Mouse (Mus musculus): ENCODE measurements at regions not wholly inside any gene's neighbourhood (a gene's known extent, or its start where the extent isn't known, plus 50 kb on each side); places are given as distances from the start of the nearest gene placed in this dataset.

DNA sequence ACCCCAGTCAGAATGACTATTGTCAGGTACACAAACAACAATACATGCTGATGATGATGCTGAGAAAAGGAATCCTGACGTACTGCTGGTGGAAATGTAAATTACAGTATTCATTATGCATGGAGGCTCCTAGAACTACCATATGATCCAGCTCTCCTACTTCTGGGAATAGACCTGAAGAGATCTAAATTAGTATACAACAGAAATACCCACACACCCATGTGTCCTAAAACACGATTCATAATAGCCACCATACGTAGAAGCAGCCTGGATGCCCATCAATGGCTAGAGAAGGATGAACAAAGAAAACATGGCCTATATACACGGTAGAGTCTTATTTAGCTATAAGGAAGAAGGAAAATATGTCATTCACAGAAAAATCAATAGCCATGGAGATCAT, 82.3 kb upstream of the Ttc14 start:
- no peak for DNase-seq (ENCODE audit: low spot score in 2 of 2)

DNA sequence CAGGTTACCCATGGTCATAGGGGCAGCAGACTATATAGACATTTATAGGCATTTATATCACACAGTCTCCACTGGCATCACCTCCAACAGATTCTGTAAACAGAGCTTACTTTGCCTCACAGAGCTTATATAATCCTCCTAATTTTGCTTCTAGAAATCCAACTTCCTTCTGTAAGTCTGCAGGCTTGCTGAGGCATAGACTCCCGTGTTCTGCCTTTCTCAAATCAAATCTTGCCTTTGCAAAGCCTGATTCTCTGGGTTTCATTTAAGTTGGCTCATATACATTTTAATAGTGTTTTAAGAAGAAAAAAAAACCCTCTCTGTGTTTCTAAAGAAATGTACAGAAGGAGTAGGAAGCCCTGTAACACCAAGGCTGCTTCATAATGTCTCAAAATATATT, 71.7 kb upstream of the Ttc14 start:
- DNase-seq (ENCODE audit: low spot score in 2 of 2): no peak

DNA sequence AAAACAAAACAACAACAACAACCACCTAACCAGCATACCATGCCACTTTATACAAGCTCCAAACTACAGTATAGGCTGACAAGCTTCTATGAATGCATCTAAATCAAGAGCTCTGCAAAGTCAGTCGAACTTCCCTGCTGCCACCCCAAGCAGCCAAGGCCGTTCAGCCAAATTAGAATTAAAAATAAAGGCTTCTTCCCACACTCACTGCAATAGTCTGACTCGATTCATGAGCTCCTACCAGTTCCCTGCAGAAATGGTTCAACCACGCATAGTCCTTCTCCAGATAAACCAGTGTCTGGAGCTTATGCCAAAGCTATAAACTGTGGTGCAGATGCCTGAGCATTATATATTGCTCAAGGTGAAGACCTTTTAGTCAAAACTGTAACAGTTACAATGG, 69.3 kb upstream of the Ttc14 start:
- DNase-seq (ENCODE audit: low spot score in 2 of 2): no peak

DNA sequence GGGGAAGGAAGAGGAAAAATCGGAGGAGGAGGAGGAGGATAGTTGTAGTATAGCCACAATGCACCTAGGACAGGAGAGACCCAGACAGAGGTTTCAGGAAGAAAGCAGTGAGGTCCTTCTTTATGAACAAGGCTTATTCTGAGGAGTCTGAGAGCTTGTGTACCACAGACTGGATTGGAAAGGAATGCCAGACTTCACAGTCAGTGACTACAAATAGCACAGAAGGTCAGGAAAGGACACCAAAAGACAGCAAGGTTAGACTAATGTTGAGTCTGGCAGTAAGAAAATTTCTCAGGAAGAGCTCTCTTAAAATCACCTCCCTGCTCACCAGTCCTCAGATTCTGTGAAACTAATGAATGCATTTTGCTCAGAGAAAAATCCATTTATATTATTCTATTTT, 62.1 kb upstream of the Ttc14 start:
- peak; percentile 8 to 17 for DNase-seq (ENCODE audit: low spot score in 2 of 2)

DNA sequence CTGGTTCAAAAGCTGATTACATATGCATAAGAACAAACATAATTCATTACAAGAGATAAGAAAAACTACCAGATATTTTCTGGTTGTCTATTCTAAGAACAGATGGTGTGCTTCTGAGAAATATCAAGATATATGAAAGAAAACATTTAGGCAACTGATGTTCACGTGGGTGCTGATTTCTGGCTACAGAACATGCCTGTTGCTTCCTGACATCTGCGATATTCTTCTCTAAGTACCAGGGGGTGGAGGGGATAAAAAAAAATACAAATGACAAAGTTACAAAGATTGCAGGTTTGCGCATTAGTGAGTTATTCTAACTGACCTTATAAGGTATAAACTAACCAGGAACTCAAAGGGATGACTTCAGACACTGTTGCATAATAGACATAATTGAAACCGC, 57.5 kb upstream of the Ttc14 start:
- DNase-seq (ENCODE audit: low spot score in 2 of 2): no peak
